Mouse (Mus musculus): Measurements from ENCODE around the gene Gria2.
A peak's percentile ranks its signal among the peaks of the same experiment; 100 is the strongest.

Gene Gria2

GRCm38 (mm10) chr3:80774005-80774764, 28.4 kb downstream of the Gria2 start:
- DNase-seq: no peak

- DNase-seq: no peak
Measured at GRCm38 (mm10) chr3:80773232-80773631, 29.4 kb downstream of the Gria2 start.

- DNase-seq: peak; percentile 81
Measured at GRCm38 (mm10) chr3:80769506-80770235, 33.0 kb downstream of the Gria2 start.

GRCm38 (mm10) chr3:80758955-80759354, 43.7 kb downstream of the Gria2 start:
- DNase-seq: no peak

GRCm38 (mm10) chr3:80758363-80758762, 44.3 kb downstream of the Gria2 start:
- DNase-seq: no peak

GRCm38 (mm10) chr3:80750786-80751185, 51.8 kb downstream of the Gria2 start:
- no peak for DNase-seq

GRCm38 (mm10) chr3:80725205-80725604, 77.4 kb downstream of the Gria2 start:
- DNase-seq: peak; percentile 23

GRCm38 (mm10) chr3:80713123-80713522, 89.5 kb downstream of the Gria2 start:
- no peak for DNase-seq

- no peak for DNase-seq
Measured at GRCm38 (mm10) chr3:80708992-80709391, 93.6 kb downstream of the Gria2 start.

GRCm38 (mm10) chr3:80702173-80702572, 100.5 kb downstream of the Gria2 start:
- no peak for DNase-seq

GRCm38 (mm10) chr3:80697523-80697922, 105.1 kb downstream of the Gria2 start:
- peak; percentile 38 for DNase-seq

GRCm38 (mm10) chr3:80694965-80695364, 107.7 kb downstream of the Gria2 start:
- DNase-seq: no peak

- no peak for DNase-seq
Measured at GRCm38 (mm10) chr3:80665105-80665504, 137.5 kb downstream of the Gria2 start.

GRCm38 (mm10) chr3:80663293-80663692, 139.3 kb downstream of the Gria2 start:
- DNase-seq: no peak

- no peak for DNase-seq
Measured at GRCm38 (mm10) chr3:80661838-80662237, 140.8 kb downstream of the Gria2 start.

GRCm38 (mm10) chr3:80652213-80652612, 150.4 kb downstream of the Gria2 start:
- no peak for DNase-seq

All from cerebellum, adult 11 months (tissue).